Mouse (Mus musculus) hindbrain, embryonic 10.5 days (tissue): ENCODE measurements at regions not wholly inside any gene's neighbourhood (a gene's known extent, or its start where the extent isn't known, plus 50 kb on each side); places are given as distances from the start of the nearest gene placed in this dataset.

Experiments used
- DNase-seq: peaks from one replicate; pipeline ENCODE4 v3.0.0-alpha.2; 2017; ENCODE audit warnings: low spot score
- H3K27ac ChIP-seq: fragments of 300-500 bp; sonication (generic); 2 replicates; pipeline ENCODE4 v1.5.1; 2016; ENCODE audit warnings: mild to moderate bottlenecking, moderate library complexity
- H3K27me3 ChIP-seq: fragments of 300-500 bp; sonication (generic); 2 replicates; pipeline ENCODE4 v1.6.1; 2016; ENCODE audit warnings: mild to moderate bottlenecking; ENCODE audit not compliant: poor library complexity, insufficient read depth, severe bottlenecking
- H3K36me3 ChIP-seq: fragments of 300-500 bp; sonication (generic); 2 replicates; pipeline ENCODE4 v1.6.1; 2016; ENCODE audit warnings: mild to moderate bottlenecking, moderate library complexity
- H3K4me1 ChIP-seq: fragments of 300-500 bp; sonication (generic); replicated peaks from 2 replicates; pipeline ENCODE4 v1.6.1; 2016; ENCODE audit warnings: mild to moderate bottlenecking
- H3K4me3 ChIP-seq: fragments of 300-500 bp; sonication (generic); 2 replicates; pipeline ENCODE4 v1.5.1; 2016; ENCODE audit warnings: mild to moderate bottlenecking, moderate library complexity
- H3K9me3 ChIP-seq: fragments of 300-500 bp; sonication (generic); 2 replicates; pipeline ENCODE4 v1.6.1; 2016; ENCODE audit warnings: mild to moderate bottlenecking, moderate library complexity
- WGBS: fragments of 180-500 bp; shearing (Covaris S2); methylation state at CpG from one replicate; pipeline ENCODE4 v1.1.7; 2016; 5-methylcytosine and 5-hydroxymethylcytosine counted together

GRCm38 (mm10) chr2:128313948-128314347, 188.1 kb downstream of the Bcl2l11 start:
- H3K27me3 ChIP-seq = peaks cover 11% of the 10 kb centered on the region
- H3K4me3 ChIP-seq = no peak overlapping the region
- no peak overlapping the region for H3K27ac ChIP-seq
- 16% methylated on average over 1 of the region's 1 CpGs for WGBS
- no peaks in the 10 kb centered on the region for H3K36me3 ChIP-seq
- DNase-seq = peak; percentile 60
- H3K9me3 ChIP-seq = no peaks in the 10 kb centered on the region
- H3K4me1 ChIP-seq = peaks cover 32% of the 10 kb centered on the region

- Histone ChIP-seq H3K36me3 (no peaks in the 10 kb centered on the region), H3K4me3 (no peak overlapping the region), H3K4me1 (peaks cover 41% of the 10 kb centered on the region), H3K9me3 (no peaks in the 10 kb centered on the region), H3K27me3 (peaks cover 4% of the 10 kb centered on the region), H3K27ac (no peak overlapping the region)
- no peak for DNase-seq
- WGBS = 87% methylated on average over 2 of the region's 2 CpGs
These were observed 190.7 kb downstream of the Bcl2l11 start for GRCm38 (mm10) chr2:128316516-128316915.

- no peak overlapping the region for H3K27ac ChIP-seq
- peaks cover 31% of the 10 kb centered on the region for H3K4me1 ChIP-seq
- no peaks in the 10 kb centered on the region for H3K36me3 ChIP-seq
- peaks cover 3% of the 10 kb centered on the region; the same call in 1 of the 2 replicates for H3K27me3 ChIP-seq
- H3K9me3 ChIP-seq = no peaks in the 10 kb centered on the region
- WGBS = 82% methylated on average over 4 of the region's 4 CpGs
- no peak for DNase-seq
- no peak overlapping the region for H3K4me3 ChIP-seq
These were observed 192.4 kb downstream of the Bcl2l11 start for GRCm38 (mm10) chr2:128318266-128318665.

- DNase-seq = no peak
- no peaks in the 10 kb centered on the region for H3K36me3 ChIP-seq
- 67% methylated on average over 5 of the region's 5 CpGs for WGBS
These were observed 193.1 kb downstream of the Bcl2l11 start for GRCm38 (mm10) chr2:128318956-128319355.

GRCm38 (mm10) chr2:128321475-128321874, 195.6 kb downstream of the Bcl2l11 start:
- no peaks in the 10 kb centered on the region for H3K9me3 ChIP-seq
- H3K36me3 ChIP-seq = no peaks in the 10 kb centered on the region
- 67% methylated on average over 2 of the region's 2 CpGs for WGBS
- H3K27ac ChIP-seq = peak overlapping the region; percentile 24; the same call in 1 of the 2 replicates
- H3K27me3 ChIP-seq = 0 out of 2 replicates have a peak, but pooled peaks cover 3% of the 10 kb centered on the region
- H3K4me1 ChIP-seq = peaks cover 36% of the 10 kb centered on the region
- no peak for DNase-seq
- H3K4me3 ChIP-seq = no peak overlapping the region

More at GRCm38 (mm10) chr2:128318956-128319355, 193.1 kb downstream of the Bcl2l11 start:
- H3K4me3 ChIP-seq = no peak overlapping the region
- peaks cover 3% of the 10 kb centered on the region; the same call in 1 of the 2 replicates for H3K27me3 ChIP-seq
- peaks cover 25% of the 10 kb centered on the region for H3K4me1 ChIP-seq
- no peak overlapping the region for H3K27ac ChIP-seq
- H3K9me3 ChIP-seq = no peaks in the 10 kb centered on the region

- no peaks in the 10 kb centered on the region for H3K9me3 ChIP-seq
- peak overlapping the region; percentile 56; the same call in 1 of the 2 replicates for H3K27ac ChIP-seq
- 47% methylated on average over 13 of the region's 13 CpGs for WGBS
- 0 out of 2 replicates have a peak, but pooled peaks cover 3% of the 10 kb centered on the region for H3K27me3 ChIP-seq
- DNase-seq = peak; percentile 35
- H3K4me3 ChIP-seq = no peak overlapping the region
- H3K4me1 ChIP-seq = peaks cover 29% of the 10 kb centered on the region
- no peaks in the 10 kb centered on the region for H3K36me3 ChIP-seq
These were observed 198.6 kb downstream of the Bcl2l11 start for GRCm38 (mm10) chr2:128324256-128325096.

- 78% methylated on average over 4 of the region's 4 CpGs for WGBS
- no peak for DNase-seq
- Histone ChIP-seq H3K36me3 (no peaks in the 10 kb centered on the region), H3K27ac (peak overlapping the region; percentile 56; the same call in 1 of the 2 replicates), H3K27me3 (peaks cover 3% of the 10 kb centered on the region; the same call in 1 of the 2 replicates), H3K4me3 (no peak overlapping the region), H3K9me3 (no peaks in the 10 kb centered on the region), H3K4me1 (peaks cover 27% of the 10 kb centered on the region)
These were observed 199.2 kb downstream of the Bcl2l11 start for GRCm38 (mm10) chr2:128325097-128325421.

- WGBS = 90% methylated on average over 4 of the region's 4 CpGs
- peaks cover 27% of the 10 kb centered on the region for H3K4me1 ChIP-seq
- no peak for DNase-seq
These were observed 199.6 kb downstream of the Bcl2l11 start for GRCm38 (mm10) chr2:128325456-128325855.

GRCm38 (mm10) chr2:128330833-128331232, 205.0 kb downstream of the Bcl2l11 start:
- no peaks in the 10 kb centered on the region for H3K36me3 ChIP-seq

More at GRCm38 (mm10) chr2:128325456-128325855, 199.6 kb downstream of the Bcl2l11 start:
- H3K27me3 ChIP-seq = peaks cover 3% of the 10 kb centered on the region; the same call in 1 of the 2 replicates
- no peak overlapping the region for H3K4me3 ChIP-seq
- H3K9me3 ChIP-seq = no peaks in the 10 kb centered on the region
- H3K27ac ChIP-seq = peak overlapping the region; percentile 29; the same call in 1 of the 2 replicates
- no peaks in the 10 kb centered on the region for H3K36me3 ChIP-seq

GRCm38 (mm10) chr2:128331275-128331674, 205.4 kb downstream of the Bcl2l11 start:
- no peak overlapping the region for H3K27ac ChIP-seq
- WGBS = 61% methylated on average over 10 of the region's 10 CpGs
- no peak for DNase-seq
- H3K36me3 ChIP-seq = no peaks in the 10 kb centered on the region
- H3K4me1 ChIP-seq = peaks cover 42% of the 10 kb centered on the region
- H3K27me3 ChIP-seq = peaks cover 14% of the 10 kb centered on the region; the same call in 1 of the 2 replicates
- no peak overlapping the region for H3K4me3 ChIP-seq
- H3K9me3 ChIP-seq = no peaks in the 10 kb centered on the region

More at GRCm38 (mm10) chr2:128330833-128331232, 205.0 kb downstream of the Bcl2l11 start:
- no peak overlapping the region for H3K27ac ChIP-seq
- no peak for DNase-seq
- H3K9me3 ChIP-seq = no peaks in the 10 kb centered on the region
- no peak overlapping the region for H3K4me3 ChIP-seq
- peaks cover 38% of the 10 kb centered on the region for H3K4me1 ChIP-seq
- WGBS = 84% methylated on average over 9 of the region's 9 CpGs
- H3K27me3 ChIP-seq = peaks cover 14% of the 10 kb centered on the region; the same call in 1 of the 2 replicates

GRCm38 (mm10) chr2:128331681-128332080, 205.8 kb downstream of the Bcl2l11 start:
- 57% methylated on average over 8 of the region's 8 CpGs for WGBS
- H3K9me3 ChIP-seq = no peaks in the 10 kb centered on the region
- peaks cover 14% of the 10 kb centered on the region; the same call in 1 of the 2 replicates for H3K27me3 ChIP-seq
- no peak for DNase-seq
- peaks cover 42% of the 10 kb centered on the region for H3K4me1 ChIP-seq
- no peak overlapping the region for H3K27ac ChIP-seq
- H3K36me3 ChIP-seq = no peaks in the 10 kb centered on the region
- H3K4me3 ChIP-seq = no peak overlapping the region

- DNase-seq = no peak
- Histone ChIP-seq H3K27me3 (peaks cover 14% of the 10 kb centered on the region; the same call in 1 of the 2 replicates), H3K27ac (0 out of 2 replicates have a peak overlapping the region, but pooled peaks have one; percentile 12), H3K36me3 (no peaks in the 10 kb centered on the region), H3K4me1 (peaks cover 45% of the 10 kb centered on the region), H3K4me3 (no peak overlapping the region), H3K9me3 (no peaks in the 10 kb centered on the region)
- WGBS = 79% methylated on average over 10 of the region's 10 CpGs
These were observed 207.7 kb downstream of the Bcl2l11 start for GRCm38 (mm10) chr2:128333401-128334142.
